Mouse (Mus musculus) retina, postnatal 7 days (tissue): Measurements from ENCODE around the gene Gm20737.
"Not testable (repeated sequence)": the region's sequence is repeated elsewhere in the genome, so short reads cannot be mapped to it uniquely, and the experiment has no call there.

ENCODE experiments used
- DNase-seq: peaks from one replicate; pipeline ENCODE4 v3.0.0-alpha.2; 2012; ENCODE audit warnings: low read depth, low spot score

Gm20737 gene

DNA sequence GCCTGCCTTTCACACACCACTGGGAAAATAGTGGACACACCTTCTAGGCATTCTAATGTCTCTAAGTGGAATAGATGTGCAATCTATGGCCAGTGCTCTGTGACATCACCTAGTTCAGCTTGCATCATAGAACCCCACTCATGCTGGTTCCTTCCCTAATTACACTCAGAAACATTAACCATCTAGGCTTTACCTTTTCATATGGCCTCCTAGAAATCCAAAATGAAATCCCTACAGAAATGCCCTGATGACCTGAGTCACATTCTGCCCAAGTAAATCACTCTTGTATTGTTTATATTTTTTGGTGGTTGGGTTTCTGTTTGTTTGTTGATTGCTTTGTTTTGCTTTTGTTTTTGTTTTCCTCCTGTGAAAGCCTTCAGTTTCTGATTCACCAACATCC lies at the start of gene Gm20737:
Gene Gm20737, minus strand, starts transcription at position 101 of the 400 bp plus-strand sequence.
- DNase-seq = not testable (repeated sequence)

DNA sequence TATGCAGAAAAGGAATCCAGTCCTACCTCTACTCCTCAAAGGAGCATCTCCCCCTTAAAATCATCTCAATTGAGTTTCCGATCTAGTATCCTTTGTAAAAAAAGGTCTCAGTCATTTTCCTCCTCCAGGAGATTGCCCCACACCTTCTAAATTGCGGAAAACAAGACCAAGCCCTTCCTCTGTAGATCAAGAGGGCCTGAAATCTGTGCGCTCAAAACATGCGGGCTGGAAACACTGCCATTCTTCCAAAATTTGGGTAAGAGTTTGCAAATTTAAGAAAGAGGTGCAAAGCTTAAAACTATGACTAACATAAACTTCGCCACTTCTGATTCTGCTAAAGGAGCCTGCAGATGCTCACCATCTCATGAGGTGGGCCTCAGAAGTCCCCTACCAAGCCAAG lies 17.3 kb upstream of the Gm20737 start, which contains the start of gene Gm21775:
Gene Gm21775, plus strand, starts transcription at position 301 of the 400 bp plus-strand sequence.
- DNase-seq = not testable (repeated sequence)
